Mouse (Mus musculus) brain, embryonic 14.5 days (tissue): ENCODE measurements around the gene Sec31b.

Experiments
- CTCF ChIP-seq: fragments of 200-500 bp; IDR thresholded peaks from 2 replicates; pipeline ENCODE4 v1.5.1; 2012; ENCODE audit warnings: inconsistent platforms, mild to moderate bottlenecking, moderate library complexity, borderline replicate concordance; ENCODE audit not compliant: insufficient read depth, insufficient read length; ENCODE audit errors: extremely low read depth
- POLR2A ChIP-seq: fragments of 200-500 bp; IDR thresholded peaks from 2 replicates; pipeline ENCODE4 v1.6.1; 2012; ENCODE audit warnings: mild to moderate bottlenecking, inconsistent platforms, borderline replicate concordance; ENCODE audit not compliant: poor library complexity, insufficient read depth, insufficient read length, severe bottlenecking; ENCODE audit errors: extremely low read depth

- TF ChIP-seq POLR2A (no peak), CTCF (peak; percentile 42; the same call in 1 of the 2 replicates)
These were observed 27.5 kb downstream of the Sec31b start for GRCm38 (mm10) chr19:44517996-44518768.
